Mouse (Mus musculus): ENCODE measurements around the gene Slc23a3. TPM values are rescaled to one million over a fixed set of nuclear protein-coding genes. Genes with fewer than 3 reads are reported as not detected.

The Slc23a3 gene
- total RNA-seq, 2 experiments from 2014 or later: 1.3 to 1.9 TPM

DNA sequence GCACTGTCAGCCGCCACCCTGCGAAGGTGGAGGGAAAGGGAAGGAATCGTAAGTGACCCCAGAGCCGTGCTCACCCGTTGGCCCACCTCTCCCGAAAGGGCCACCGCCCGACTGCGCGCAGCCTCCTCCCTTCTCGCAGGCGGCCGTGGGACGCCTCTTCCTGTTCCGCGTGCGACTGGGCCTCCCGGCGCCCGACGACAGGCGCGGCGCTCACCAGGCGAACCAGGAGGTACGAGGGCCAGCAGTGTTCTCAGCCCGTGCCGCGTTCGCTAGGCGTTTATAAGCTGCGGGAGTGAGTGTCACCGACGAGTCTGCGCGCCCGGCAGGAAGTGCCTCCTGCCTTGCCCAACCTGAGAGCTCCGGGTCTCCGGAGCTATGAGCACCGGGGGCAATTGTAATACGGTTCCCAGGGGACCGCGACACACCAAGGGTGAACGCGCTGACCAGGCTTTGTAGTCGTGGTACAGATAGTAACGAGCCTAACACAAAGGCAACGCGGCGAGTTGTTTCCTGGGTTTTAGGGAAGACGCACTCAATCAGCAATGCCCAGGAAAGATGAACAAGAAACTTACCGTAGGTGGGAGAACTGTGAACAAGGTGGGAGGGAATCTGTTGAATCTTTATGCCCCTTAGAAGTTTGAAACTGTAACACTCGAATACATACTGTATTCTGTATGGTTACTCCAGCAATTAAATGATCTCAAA, 7.9 kb upstream of the Slc23a3 start:
- peak; percentile 61 to 64 for DNase-seq (ENCODE audit: low spot score in 2 of 2)
- intact Hi-C loops (cut with DNase I): loop anchor here (2.0 kb wide), 1 partner anchor 27 kb away; the partner anchor contains the start of gene Zfand2b

DNA sequence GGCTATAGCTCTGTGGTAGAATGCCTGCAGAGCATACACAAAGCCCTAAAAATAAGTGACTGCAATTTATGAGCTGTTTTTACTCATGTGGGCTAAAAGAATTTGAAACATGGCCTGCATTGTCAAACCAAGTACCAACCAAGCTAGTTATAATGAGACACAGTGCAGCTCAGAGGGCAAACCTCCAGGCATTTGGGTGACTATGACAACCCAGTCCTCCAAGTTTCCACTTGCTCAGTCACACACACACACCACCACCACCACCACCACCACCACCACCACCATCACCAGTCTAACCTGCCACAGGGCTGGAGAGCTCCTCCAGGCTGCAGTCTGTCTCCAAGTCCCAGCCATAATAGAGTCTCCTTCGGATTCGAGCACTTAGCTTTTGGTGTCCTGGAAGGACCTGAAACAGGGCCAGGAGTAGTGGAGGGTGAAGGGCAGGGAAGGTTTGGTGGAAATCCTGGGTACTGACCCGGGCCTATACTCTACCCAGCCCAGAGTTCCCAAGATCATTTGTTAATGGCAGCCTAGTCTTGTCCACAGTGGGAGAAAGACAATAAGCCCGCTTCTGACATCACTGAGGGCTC, 7.0 kb upstream of the Slc23a3 start:
- DNase-seq (ENCODE audit: low spot score in 2 of 2): no peak
- intact Hi-C loops (cut with DNase I): no loop called here

DNA sequence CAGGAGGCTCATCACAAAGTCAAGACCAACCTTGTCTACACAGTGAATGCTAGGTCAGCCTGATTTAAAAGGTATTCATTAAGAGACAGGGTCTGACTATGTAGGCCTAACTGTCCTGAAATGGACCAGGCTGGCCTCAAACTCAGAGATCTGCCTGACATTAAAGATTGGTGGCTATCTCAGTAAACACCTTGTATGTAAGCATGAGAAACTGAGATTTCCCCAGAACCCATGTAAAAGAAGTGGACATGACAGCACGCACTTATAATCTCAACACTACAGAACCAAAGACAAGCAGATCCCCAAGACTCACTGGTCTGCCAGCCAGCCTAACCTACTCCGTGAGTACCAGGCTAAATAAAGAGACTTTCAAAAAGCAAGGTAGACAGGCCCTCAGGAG, 4.8 kb upstream of the Slc23a3 start:
- intact Hi-C loops (cut with DNase I): no loop called here
- DNase-seq (ENCODE audit: low spot score in 2 of 2): no peak

DNA sequence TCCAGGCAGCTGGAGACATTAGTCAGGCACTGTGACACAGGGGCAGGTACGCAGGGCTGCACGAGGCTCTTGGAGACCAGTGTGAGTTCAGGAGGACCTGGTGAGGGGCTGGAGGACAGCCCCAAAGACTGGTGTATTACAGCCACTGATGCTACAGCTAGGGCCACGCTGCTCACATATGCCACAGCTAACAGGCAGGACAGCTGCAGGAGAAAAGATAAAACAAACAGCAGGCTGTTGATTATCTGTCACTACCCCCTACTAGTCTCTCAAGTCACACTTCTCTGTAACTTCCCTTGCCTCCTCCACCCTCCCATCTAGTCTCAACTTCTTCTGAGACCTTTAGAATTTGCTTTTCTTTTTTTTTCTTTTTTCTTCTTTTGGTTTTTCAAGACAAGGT, 3.0 kb upstream of the Slc23a3 start:
- no peak for DNase-seq (ENCODE audit: low spot score in 2 of 2)
- intact Hi-C loops (cut with DNase I): no loop called here

DNA sequence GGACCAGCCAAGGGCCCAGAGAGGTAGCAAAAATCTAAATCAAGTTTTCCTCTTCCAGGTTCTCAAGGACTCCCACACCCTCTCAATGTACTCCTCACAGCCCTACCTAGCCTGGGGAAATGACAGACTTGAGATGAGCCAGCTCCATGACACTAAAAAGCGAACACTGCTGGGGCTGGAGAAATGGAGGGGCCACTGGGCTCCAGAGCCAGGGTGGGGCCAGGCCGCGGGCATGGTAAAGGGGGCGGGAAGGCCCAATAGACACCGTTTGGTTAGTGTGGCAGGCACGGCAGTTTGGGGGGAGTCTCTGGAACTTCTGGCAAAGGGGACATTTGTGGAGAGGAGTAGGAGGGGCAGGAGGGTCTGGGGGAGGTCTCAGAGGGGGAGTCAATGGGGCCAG, 2.6 kb upstream of the Slc23a3 start:
- DNase-seq (ENCODE audit: low spot score in 2 of 2): no peak
- intact Hi-C loops (cut with DNase I): no loop called here

DNA sequence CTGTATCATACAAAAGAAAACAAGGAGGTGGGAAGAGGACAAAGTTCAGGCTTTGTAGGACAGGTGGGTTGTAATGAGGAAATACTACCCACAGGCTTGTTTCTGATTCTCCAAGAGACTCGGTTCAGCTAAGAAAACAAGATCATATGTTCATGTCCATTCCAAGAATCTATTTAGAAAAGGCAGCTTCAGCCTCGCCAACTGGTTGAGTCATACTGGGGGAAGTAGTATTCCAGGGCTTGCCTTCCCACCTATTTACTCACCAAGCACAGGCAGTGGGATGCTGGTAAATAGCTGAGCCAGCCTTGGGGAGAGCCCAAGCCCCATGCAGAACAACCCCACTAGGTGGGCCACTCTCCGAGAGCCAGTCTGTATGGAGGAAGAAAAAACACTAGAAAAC, 5.0 kb downstream of the Slc23a3 start:
- intact Hi-C loops (cut with DNase I): no loop called here
- peak in 1 of 2 experiments; percentile 68 for DNase-seq (ENCODE audit: low spot score in 2 of 2)

DNA sequence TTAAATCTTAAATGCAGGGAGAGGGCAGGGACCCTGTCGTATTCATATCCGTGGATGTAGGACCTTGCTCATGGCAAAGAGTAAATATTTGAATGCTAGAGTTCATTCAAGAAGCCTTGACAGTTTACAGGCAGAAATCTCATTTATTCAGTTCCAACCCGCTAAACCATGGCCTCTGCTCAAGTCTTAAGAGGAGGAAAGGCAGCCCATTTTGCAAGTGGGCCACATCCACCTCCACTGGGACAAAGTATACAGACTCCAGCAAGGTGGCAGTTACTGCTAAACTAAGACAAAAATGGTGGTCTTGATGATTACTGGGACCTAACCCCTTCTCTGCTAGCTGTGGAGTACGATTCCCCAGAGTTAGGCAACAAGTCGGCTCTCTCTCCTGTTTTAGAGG, 8.3 kb downstream of the Slc23a3 start:
- no peak for DNase-seq (ENCODE audit: low spot score in 2 of 2)
- intact Hi-C loops (cut with DNase I): no loop called here

DNA sequence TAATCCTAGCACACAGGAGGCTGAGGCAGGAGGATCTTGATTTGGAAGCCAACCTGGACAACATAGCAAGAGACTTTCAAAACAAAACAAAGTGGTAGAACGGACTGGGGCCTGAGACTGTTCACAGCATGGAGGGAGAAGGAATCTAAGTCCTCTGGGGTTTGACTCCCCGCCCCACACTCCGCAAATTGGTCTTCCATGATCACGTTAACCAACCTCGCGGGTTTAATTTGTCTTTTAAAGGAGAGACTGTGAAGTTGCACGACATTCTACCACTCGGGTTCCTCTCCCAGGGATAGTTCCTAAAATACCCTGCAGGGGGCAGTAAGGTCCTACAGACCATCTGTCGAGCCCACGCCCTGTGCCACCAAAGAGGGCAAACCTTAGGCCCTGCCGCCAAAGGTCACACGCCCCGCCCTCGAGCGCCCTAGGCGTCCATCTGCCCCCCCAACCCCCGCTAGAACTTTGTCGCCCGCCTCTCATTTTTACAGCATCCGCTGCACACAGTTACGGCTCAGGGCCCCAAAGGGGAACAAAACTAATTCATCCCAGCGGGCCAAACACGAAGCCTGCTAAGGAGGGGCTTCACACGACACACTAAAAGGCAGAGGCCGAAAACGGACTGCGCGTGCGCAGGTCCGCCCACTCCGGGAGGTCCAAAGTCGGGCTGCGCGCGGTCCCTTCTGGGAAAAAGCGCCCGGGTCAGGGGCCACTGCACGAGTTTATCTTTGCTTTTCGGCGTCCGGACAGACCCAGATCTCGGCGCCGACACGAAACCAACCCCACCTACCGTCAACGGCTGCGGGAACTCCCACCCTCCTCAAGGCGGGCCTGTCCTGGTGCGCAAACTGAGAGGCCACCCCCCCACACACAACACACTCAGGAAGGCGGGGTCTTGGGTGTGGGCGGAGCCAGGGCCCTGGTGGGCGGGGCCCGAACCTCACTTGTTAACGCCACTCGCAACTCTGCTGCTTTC, 9.1 kb downstream of the Slc23a3 start, which contains the start of gene Nhej1:
TSS of gene Nhej1 (minus strand) at position 855 of the 976 bp plus-strand sequence.
- intact Hi-C loops (cut with DNase I): no loop called here

DNA sequence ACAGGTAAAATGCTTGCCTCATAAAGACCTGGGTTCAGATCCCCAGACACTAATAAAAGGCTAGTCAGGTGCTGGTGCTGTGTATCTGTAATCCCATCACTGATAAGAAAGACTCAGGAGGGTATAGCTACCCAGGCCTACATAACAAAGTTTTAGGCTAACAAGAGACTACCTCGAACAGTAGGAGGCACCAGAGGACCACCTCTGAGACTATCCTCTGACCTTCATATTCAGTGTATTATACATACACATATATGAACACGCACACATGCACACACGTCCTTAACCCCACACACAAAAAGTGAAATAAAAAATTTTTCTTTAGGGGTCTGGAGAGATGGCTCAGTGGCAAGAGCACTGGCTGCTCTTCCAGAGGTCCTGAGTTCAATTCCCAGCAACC, 11.5 kb downstream of the Slc23a3 start:
- no peak for DNase-seq (ENCODE audit: low spot score in 2 of 2)
- intact Hi-C loops (cut with DNase I): no loop called here

More for the DNA sequence above, 9.1 kb downstream of the Slc23a3 start, which contains the start of gene Nhej1:
- DNase-seq (ENCODE audit: low spot score in 2 of 2): peak; percentile 90 to 91

Other genes starting within 250 kb of the Slc23a3 start
- not detected for gene Fev, start 248.5 kb downstream of the Slc23a3 start, total RNA-seq (2021)
- not detected for gene Cryba2, start 240.7 kb downstream of the Slc23a3 start, total RNA-seq (2021)
- 1 to 10 TPM; 2.1 to 2.4 TPM for gene Cfap65, start 198.3 kb downstream of the Slc23a3 start, total RNA-seq (2021)
- under 1 TPM; 0.21 to 0.41 TPM for gene Ihh, start 182.2 kb downstream of the Slc23a3 start, total RNA-seq (2021)
- 1 to 10 TPM; 2.7 to 3.0 TPM for gene Nhej1, start 8.7 kb downstream of the Slc23a3 start, total RNA-seq (2021)
- gene Cnppd1, start 8.8 kb upstream of the Slc23a3 start, total RNA-seq (2021): 10 to 100 TPM; 32.6 to 34.0 TPM
- gene Retreg2, start 8.9 kb upstream of the Slc23a3 start, total RNA-seq (2021): 100 to 1,000 TPM; 190 to 200 TPM
- 10 to 100 TPM; 23.6 to 24.1 TPM for gene Zfand2b, start 34.8 kb upstream of the Slc23a3 start, total RNA-seq (2021)
- gene Abcb6, start 46.5 kb upstream of the Slc23a3 start, total RNA-seq (2021): 10 to 100 TPM; 22.5 to 24.8 TPM
- 10 to 100 TPM; 21.9 to 27.8 TPM for gene Ankzf1, start 58.3 kb upstream of the Slc23a3 start, total RNA-seq (2021)
- gene Atg9a, start 58.3 kb upstream of the Slc23a3 start, total RNA-seq (2021): 100 to 1,000 TPM; 134 to 137 TPM
- 10 to 100 TPM; 14.3 to 15.4 TPM for gene Glb1l, start 76.9 kb upstream of the Slc23a3 start, total RNA-seq (2021)
- 10 to 100 TPM; 92.2 to 94.4 TPM for gene Stk16, start 76.9 kb upstream of the Slc23a3 start, total RNA-seq (2021)
- 100 to 1,000 TPM; 682 to 699 TPM for gene Tuba4a, start 86.0 kb upstream of the Slc23a3 start, total RNA-seq (2021)
- gene A630095N17Rik, start 98.2 kb upstream of the Slc23a3 start, total RNA-seq (2021): not detected
- 10 to 100 TPM; 86.2 to 91.0 TPM for gene Dnajb2, start 102.5 kb upstream of the Slc23a3 start, total RNA-seq (2021)
- 100 to 1,000 TPM; 491 to 494 TPM for gene Ptprn, start 130.6 kb upstream of the Slc23a3 start, total RNA-seq (2021)
- gene Resp18, start 144.5 kb upstream of the Slc23a3 start, total RNA-seq (2021): 100 to 1,000 TPM; 115 to 126 TPM
- 10 to 100 TPM; 48.9 to 52.5 TPM for gene Dnpep, start 184.1 kb upstream of the Slc23a3 start, total RNA-seq (2021)
- 1 to 10 TPM in 1 of 2 experiments, under 1 TPM in 1; 0.99 to 1.1 TPM for gene Des, start 226.4 kb upstream of the Slc23a3 start, total RNA-seq (2021)
- gene Speg, start 241.4 kb upstream of the Slc23a3 start, total RNA-seq (2021): 100 to 1,000 TPM; 192 to 208 TPM